Mouse (Mus musculus) erythroblast, embryonic 14.5 days (primary cell): Measurements from ENCODE around the gene Cks1brt.

Experiments used
- GATA1 ChIP-seq: IDR thresholded peaks from 2 replicates; pipeline ENCODE4 v1.6.1; 2012; ENCODE audit warnings: low read length, inconsistent platforms, mixed read lengths
- TAL1 ChIP-seq: IDR thresholded peaks from 3 replicates; pipeline ENCODE4 v1.6.1; 2012; ENCODE audit warnings: low read length, inconsistent platforms, mixed read lengths

DNA sequence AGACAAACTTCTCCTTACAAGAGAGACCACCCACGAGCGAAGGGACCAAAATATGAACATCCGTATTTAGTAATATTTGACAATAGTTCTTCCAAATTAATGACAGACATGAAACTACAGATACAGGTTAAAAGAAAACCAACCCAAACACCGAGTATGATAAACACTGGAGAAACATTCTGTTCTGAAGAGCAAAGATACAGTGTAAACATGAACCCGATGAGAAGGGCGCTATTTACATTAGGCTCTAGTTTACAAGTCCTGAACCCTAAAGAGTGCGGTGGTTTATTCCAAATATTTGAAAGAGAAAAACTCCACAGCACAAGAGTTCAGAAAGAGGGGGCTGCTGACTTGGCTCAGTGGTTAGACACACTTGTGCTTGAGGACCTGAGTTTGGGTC lies 34.7 kb upstream of the Cks1brt start:
- TF ChIP-seq TAL1 (no peak), GATA1 (no peak)
